Mouse (Mus musculus) CH12.LX (cell line): ENCODE data around the gene Adamtsl1.

Source experiments
- CTCF ChIP-seq, 2 experiments: IDR thresholded peaks in 1 of 2; conservative IDR thresholded peaks in 1 of 2; 2 replicates each; pipeline ENCODE4 v1.5.1; 2011 to 2012; ENCODE audit warnings: low read depth in 2 of 2, low read length in 2 of 2, improper control_type of control experiment in 1 of 2, inconsistent platforms in 1 of 2, mild to moderate bottlenecking in 1 of 2, moderate library complexity in 1 of 2
- MAFK ChIP-seq: IDR thresholded peaks from 2 replicates; pipeline ENCODE4 v1.6.1; 2011; ENCODE audit warnings: low read length, improper control_type of control experiment; ENCODE audit not compliant: insufficient replicate concordance
- POLR2A ChIP-seq: IDR thresholded peaks from 2 replicates; pipeline ENCODE4 v1.6.1; 2011; ENCODE audit warnings: low read depth, mild to moderate bottlenecking, improper control_type of control experiment, low read length
- POLR2AphosphoS2 ChIP-seq: IDR thresholded peaks from 2 replicates; pipeline ENCODE4 v1.6.1; 2011; ENCODE audit warnings: low read depth, low read length, improper control_type of control experiment

DNA sequence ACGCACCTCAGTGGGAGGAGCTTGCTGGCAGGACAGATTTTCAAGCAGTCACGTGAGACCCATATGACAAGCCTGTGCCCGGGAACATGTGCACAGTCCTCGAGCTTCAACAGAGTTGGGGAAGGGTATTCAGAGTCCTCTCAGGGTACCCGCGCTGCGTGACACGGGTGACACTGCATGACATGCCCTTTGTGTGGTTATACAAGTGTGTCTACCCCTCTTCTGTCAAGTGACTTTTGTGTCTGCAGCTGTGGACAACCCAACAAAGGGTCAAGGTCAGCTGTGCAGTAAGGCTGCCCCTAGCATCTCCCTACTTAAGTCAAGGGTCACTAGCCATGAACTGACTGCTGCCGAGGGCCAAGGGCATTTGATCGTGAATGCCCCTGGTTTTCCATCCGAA, 912.6 kb downstream of the Adamtsl1 start:
- TF ChIP-seq POLR2A (no peak), POLR2AphosphoS2 (no peak), CTCF (conservative IDR thresholded peaks at IDR 0.05 in 1 of 2, IDR thresholded peaks at IDR 0.05 in 1 of 2; ENCODE audit: low read depth in 2 of 2, low read length in 2 of 2) (no peak), MAFK (no peak)
